In the genomic region with DNA sequence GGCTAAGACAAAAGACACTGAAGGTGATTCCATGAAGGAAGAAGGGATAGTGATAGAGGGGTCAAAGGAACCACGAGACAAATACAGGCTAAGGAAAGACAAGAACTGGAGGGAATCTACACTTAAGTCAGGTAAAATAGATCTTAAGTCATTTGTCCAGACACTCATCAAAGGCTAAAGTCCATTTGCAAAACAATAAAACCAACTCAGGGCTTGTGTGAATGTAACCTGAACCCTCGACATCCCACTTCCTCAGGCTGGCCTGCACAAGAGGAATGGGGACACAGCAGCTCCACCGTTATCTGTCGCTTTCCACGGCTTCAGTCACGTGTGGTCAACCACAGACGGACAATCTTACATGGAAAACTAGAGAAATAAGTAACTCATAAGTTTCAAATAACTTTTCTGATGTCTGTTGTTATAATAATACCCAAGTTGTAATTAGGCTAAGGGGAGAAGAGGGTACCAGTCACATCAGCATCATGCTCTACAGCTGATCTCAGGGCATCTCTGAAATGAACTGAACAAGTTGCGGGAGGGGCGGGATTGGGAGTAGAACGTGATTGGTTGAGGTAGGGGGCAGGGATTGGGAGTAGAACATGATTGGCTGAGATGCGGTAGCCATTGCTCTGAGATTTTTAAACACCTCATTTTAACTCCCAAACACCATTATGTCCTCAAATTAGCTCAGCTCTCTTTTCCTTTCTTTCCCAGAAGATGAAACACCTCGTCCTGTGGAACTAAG, we compare ENCODE assay signal across 24 mouse cellular contexts.
DNase-seq lines count a peak whose midpoint lies in the region; ATAC-seq and TF ChIP-seq lines count a peak whose summit lies in the region.
"Had no signal": no experiment of that assay in that cellular context is flagged by ENCODE, and none has a peak within 500 bp of the region (broad histone marks: within the 10 kb centered on the region; RNA-seq: fewer than 3 reads in every experiment).

No protein-coding gene starts in this region.

- H3K27ac ChIP-seq in intestine, embryonic 15.5 days = no peak overlapping the region
- no peak overlapping the region for H3K27ac ChIP-seq in intestine, postnatal 0 days (ENCODE audit: low read depth, low read length)
- H3K27ac ChIP-seq: embryonic facial prominence, embryonic 10.5 days; embryonic facial prominence, embryonic 12.5 days; forebrain, embryonic 10.5 days; forebrain, embryonic 12.5 days had no signal

- peak; percentile 39; the same call in 1 of the 2 replicates for ATAC-seq in intestine, embryonic 15.5 days
- no peak for ATAC-seq in intestine, postnatal 0 days
- no peak for ATAC-seq in megakaryocyte, adult 5-6 weeks (ENCODE audit: poor library complexity, severe bottlenecking)
- ATAC-seq: activated CD4-positive, CD25-positive, alpha-beta regulatory T cell, adult 4 months; forebrain, embryonic 14.5 days; forebrain, embryonic 16.5 days had no signal

- 80% methylated on average over 12 of the region's 12 CpGs for WGBS in intestine, embryonic 15.5 days
- whole genome bisulfite sequencing in intestine, postnatal 0 days = 71% methylated on average over 12 of the region's 12 CpGs

- no peaks in the 10 kb centered on the region for H3K9me3 ChIP-seq in intestine, embryonic 15.5 days
- H3K9me3 ChIP-seq in intestine, postnatal 0 days (ENCODE audit: control insufficient read depth) = no peaks in the 10 kb centered on the region
- H3K9me3 ChIP-seq: embryonic facial prominence, embryonic 10.5 days; embryonic facial prominence, embryonic 12.5 days; forebrain, embryonic 10.5 days; forebrain, embryonic 12.5 days; G1E had no signal

- peak; percentile 82 for DNase-seq in ES-CJ7 (ENCODE audit: low read depth, low spot score)
- DNase-seq in R1 (ENCODE audit: low read depth, low spot score) = peak; percentile 86
- no peak for DNase-seq in cerebellum, adult 9-11 months
- DNase-seq in layer of hippocampus, adult 11-12 months (ENCODE audit: low spot score) = no peak
- DNase-seq: adrenal gland, adult 8-10 months; adrenal gland, postnatal 14 days; adrenal gland, postnatal 36 days; cerebellum, adult 18-20 months; cerebellum, adult 8-10 months; cerebellum, postnatal 10 days; cerebellum, postnatal 25 days had no signal

- no peak overlapping the region for H3K4me3 ChIP-seq in intestine, embryonic 15.5 days (replicated peaks)
- H3K4me3 ChIP-seq in intestine, postnatal 0 days (ENCODE audit: low read depth, low read length) = no peak overlapping the region
- H3K4me3 ChIP-seq: embryonic facial prominence, embryonic 10.5 days; embryonic facial prominence, embryonic 12.5 days; erythroblast, embryonic 14.5 days; forebrain, embryonic 10.5 days; forebrain, embryonic 12.5 days had no signal

- H3K27me3 ChIP-seq in intestine, embryonic 15.5 days (replicated peaks) = no peaks in the 10 kb centered on the region
- H3K27me3 ChIP-seq in intestine, postnatal 0 days (replicated peaks; ENCODE audit: control insufficient read depth, insufficient read depth, low read length) = no peaks in the 10 kb centered on the region
- H3K27me3 ChIP-seq: embryonic facial prominence, embryonic 12.5 days; forebrain, embryonic 12.5 days; Patski had no signal

- H3K9ac ChIP-seq in intestine, embryonic 15.5 days = no peak overlapping the region
- H3K9ac ChIP-seq in intestine, postnatal 0 days (ENCODE audit: low read depth, low read length) = no peak overlapping the region
- H3K9ac ChIP-seq: embryonic facial prominence, embryonic 12.5 days; forebrain, embryonic 12.5 days had no signal

- no peak overlapping the region for H3K4me2 ChIP-seq in intestine, embryonic 15.5 days (replicated peaks)
- H3K4me2 ChIP-seq in intestine, postnatal 0 days (replicated peaks; ENCODE audit: low read depth) = no peak overlapping the region
- H3K4me2 ChIP-seq: embryonic facial prominence, embryonic 12.5 days; forebrain, embryonic 12.5 days had no signal

- 0 out of 2 replicates have a peak, but pooled peaks cover 4% of the 10 kb centered on the region for H3K36me3 ChIP-seq in intestine, embryonic 15.5 days
- H3K36me3 ChIP-seq in intestine, postnatal 0 days (ENCODE audit: control insufficient read depth, insufficient read depth) = peaks cover 10% of the 10 kb centered on the region; the same call in 1 of the 2 replicates
- H3K36me3 ChIP-seq: forebrain, embryonic 10.5 days; forebrain, embryonic 12.5 days; G1E had no signal

- no peaks in the 10 kb centered on the region; the same call in 1 of the 2 replicates for H3K4me1 ChIP-seq in intestine, embryonic 15.5 days (replicated peaks)
- H3K4me1 ChIP-seq in intestine, postnatal 0 days (replicated peaks; ENCODE audit: control insufficient read depth, insufficient read depth, low read length) = no peaks in the 10 kb centered on the region
- H3K4me1 ChIP-seq: embryonic facial prominence, embryonic 10.5 days; embryonic facial prominence, embryonic 12.5 days had no signal

- TF ChIP-seq CTCF in intestine, postnatal 0 days (IDR thresholded peaks at IDR 0.05; ENCODE audit: low read depth) = no peak

Comparison
In these comparisons a context has a peak if more than half of its experiments do, and no peak if none do; other contexts are left out.
1. DNase-seq: peak in ES-CJ7 (single experiment) and R1 (single experiment); none in cerebellum, adult 9-11 months (single experiment) and layer of hippocampus, adult 11-12 months (single experiment).